ENCODE assay signal across 8 mouse cellular contexts in the genomic region with DNA sequence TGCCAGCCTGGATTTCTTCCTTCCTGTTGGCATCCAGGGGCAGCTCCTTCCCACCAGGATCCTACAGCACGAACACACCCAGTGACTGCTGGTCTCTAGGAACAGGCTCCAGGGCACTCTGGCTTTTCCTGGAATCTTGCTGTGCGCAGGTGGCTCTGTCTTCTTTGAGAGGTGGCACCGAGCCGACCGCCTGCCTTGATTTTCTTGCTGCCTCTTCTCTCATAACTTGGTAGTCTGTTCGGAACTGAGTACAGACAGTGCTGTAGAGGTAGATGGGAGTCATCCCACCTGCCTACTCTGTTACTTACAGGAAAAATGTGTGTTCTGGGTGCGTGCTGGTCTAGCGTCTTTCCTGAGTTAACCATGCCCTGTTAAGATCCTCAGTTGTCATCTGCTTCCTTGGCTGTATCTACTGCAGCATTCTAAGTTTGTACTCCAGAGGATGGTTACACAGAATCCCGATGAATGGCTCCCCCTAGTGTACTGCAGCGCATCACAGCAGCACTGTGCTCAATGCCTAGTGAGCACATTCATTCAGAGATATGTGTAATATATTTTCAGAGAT. TPM values are rescaled to one million over a fixed set of nuclear protein-coding genes. Genes with fewer than 3 reads are reported as not detected.
A peak's percentile ranks its signal among the peaks of the same experiment; 100 is the strongest.
DNase-seq lines count a peak whose midpoint lies in the region; ATAC-seq and TF ChIP-seq lines count a peak whose summit lies in the region.

No protein-coding gene starts in this region.

- peak; percentile 89 for TF ChIP-seq CTCF in brain, embryonic 14.5 days (IDR thresholded peaks at IDR 0.05; ENCODE audit: borderline replicate concordance, extremely low read depth, insufficient read depth, insufficient read length)

- H3K36me3 ChIP-seq in heart, embryonic 11.5 days (ENCODE audit: control insufficient read depth, insufficient read depth, low read length): no peaks in the 10 kb centered on the region
- H3K36me3 ChIP-seq in forebrain, embryonic 13.5 days (ENCODE audit: poor library complexity, severe bottlenecking): no peaks in the 10 kb centered on the region
- no peaks in the 10 kb centered on the region for H3K36me3 ChIP-seq in hindbrain, embryonic 12.5 days

- H3K4me1 ChIP-seq in heart, embryonic 11.5 days (ENCODE audit: control insufficient read depth, insufficient read depth, low read length): no peaks in the 10 kb centered on the region
- no peaks in the 10 kb centered on the region for H3K4me1 ChIP-seq in forebrain, embryonic 13.5 days
- no peaks in the 10 kb centered on the region for H3K4me1 ChIP-seq in hindbrain, embryonic 12.5 days

- DNase-seq in heart, adult 8-10 months (ENCODE audit: low spot score): peak; percentile 33
- DNase-seq in brain, embryonic 14.5 days (ENCODE audit: low read depth): peak; percentile 87
- DNase-seq in layer of hippocampus, postnatal 36 days: peak; percentile 69 to 70
- peak; percentile 43 to 66 for DNase-seq in lung, postnatal 4 days
- DNase-seq in retina, postnatal 1 day: peak; percentile 73

- no peaks in the 10 kb centered on the region for H3K27me3 ChIP-seq in heart, embryonic 11.5 days (ENCODE audit: control insufficient read depth, insufficient read depth, low read length)
- no peaks in the 10 kb centered on the region for H3K27me3 ChIP-seq in forebrain, embryonic 13.5 days
- no peaks in the 10 kb centered on the region for H3K27me3 ChIP-seq in hindbrain, embryonic 12.5 days

- H3K4me2 ChIP-seq in heart, embryonic 11.5 days: no peak overlapping the region
- H3K4me2 ChIP-seq in forebrain, embryonic 13.5 days: no peak overlapping the region
- no peak overlapping the region for H3K4me2 ChIP-seq in hindbrain, embryonic 12.5 days (replicated peaks)

- no peak for ATAC-seq in heart, embryonic 11.5 days (replicated peaks; ENCODE audit: insufficient number of reproducible peaks, low FRiP score, low TSS enrichment)
- peak; percentile 82 for ATAC-seq in forebrain, embryonic 13.5 days
- 0 out of 2 replicates have a peak, but pooled peaks have one; percentile 52 for ATAC-seq in hindbrain, embryonic 12.5 days (ENCODE audit: low FRiP score)

- no peaks in the 10 kb centered on the region for H3K9me3 ChIP-seq in heart, embryonic 11.5 days (replicated peaks; ENCODE audit: control insufficient read depth, low read length)
- H3K9me3 ChIP-seq in forebrain, embryonic 13.5 days (replicated peaks): no peaks in the 10 kb centered on the region
- no peaks in the 10 kb centered on the region for H3K9me3 ChIP-seq in hindbrain, embryonic 12.5 days (replicated peaks)

- no peak overlapping the region for H3K27ac ChIP-seq in heart, embryonic 11.5 days (ENCODE audit: low read depth, low read length)
- no peak overlapping the region for H3K27ac ChIP-seq in forebrain, embryonic 13.5 days
- no peak overlapping the region for H3K27ac ChIP-seq in hindbrain, embryonic 12.5 days

- 57% methylated on average over 10 of the region's 10 CpGs for WGBS in heart, embryonic 11.5 days (ENCODE audit: insufficient replicate concordance)
- WGBS in forebrain, embryonic 13.5 days: 62% methylated on average over 10 of the region's 10 CpGs
- WGBS in hindbrain, embryonic 12.5 days: 64% methylated on average over 10 of the region's 10 CpGs

- no peak overlapping the region for H3K4me3 ChIP-seq in heart, embryonic 11.5 days (ENCODE audit: low read depth, low read length)
- no peak overlapping the region for H3K4me3 ChIP-seq in forebrain, embryonic 13.5 days
- H3K4me3 ChIP-seq in hindbrain, embryonic 12.5 days: no peak overlapping the region

- TF ChIP-seq POLR2A in brain, embryonic 14.5 days (IDR thresholded peaks at IDR 0.05; ENCODE audit: borderline replicate concordance, extremely low read depth, insufficient read depth, insufficient read length, poor library complexity, severe bottlenecking): no peak

- H3K9ac ChIP-seq in heart, embryonic 11.5 days (ENCODE audit: low read depth, low read length): no peak overlapping the region
- no peak overlapping the region for H3K9ac ChIP-seq in forebrain, embryonic 13.5 days
- no peak overlapping the region for H3K9ac ChIP-seq in hindbrain, embryonic 12.5 days

RNA-seq across cellular contexts. Expression of a gene that starts 13.7 kb away (rescaled TPM):
- total RNA-seq in heart, adult 8-10 months (2022): 1 to 10 TPM; 5.5 to 7.4 (median 7.4) TPM
- 14.7 and 15.8 TPM in 2 replicates for polyA plus RNA-seq in heart, embryonic 11.5 days (2014; fragmentation: Nextera tagmentation; extraction: Ambion mirVana)
- polyA plus RNA-seq in brain, embryonic 14.5 days (2012; rRNA removed): 44.5 and 76.3 TPM in 2 replicates
- polyA plus RNA-seq in forebrain, embryonic 13.5 days (2015; fragmentation: Nextera tagmentation; extraction: Ambion mirVana): 16.3 and 21.1 TPM in 2 replicates
- polyA plus RNA-seq in hindbrain, embryonic 12.5 days (2016; fragmentation: Nextera tagmentation; extraction: Ambion mirVana): 16.3 and 17.0 TPM in 2 replicates
- total RNA-seq in layer of hippocampus, postnatal 36 days (2021): 10 to 100 TPM; 41.9 to 43.2 TPM

Comparison
In these comparisons a context has a peak if more than half of its experiments do, and no peak if none do; other contexts are left out.
1. DNase-seq: peak in every context shown above with its lines; median percentile 87 in brain, embryonic 14.5 days; 73 in retina, postnatal 1 day; 70 in layer of hippocampus, postnatal 36 days; 54 in lung, postnatal 4 days; 33 in heart, adult 8-10 months.